Mouse (Mus musculus) ES-E14 (cell line): ENCODE data around the gene Stxbp6. TPM values are rescaled to one million over a fixed set of nuclear protein-coding genes. Genes with fewer than 3 reads are reported as not detected.

Experiments
- DNase-seq: peaks from one replicate; pipeline ENCODE4 v3.0.0-alpha.2; 2013; ENCODE audit warnings: low read depth, low spot score
- H3K27ac ChIP-seq: 2 replicates; pipeline ENCODE4 v1.5.1; 2012; ENCODE audit warnings: low read depth, mild to moderate bottlenecking, low read length, moderate library complexity, mixed read lengths; ENCODE audit not compliant: poor library complexity, insufficient read depth, severe bottlenecking
- H3K36me3 ChIP-seq: 2 replicates; pipeline ENCODE4 v1.6.1; 2012; ENCODE audit warnings: mild to moderate bottlenecking, low read length, moderate library complexity, mixed read lengths; ENCODE audit not compliant: control insufficient read depth, poor library complexity, insufficient read depth, severe bottlenecking
- H3K4me1 ChIP-seq, 2 experiments: fragments of 150-350 bp in 1 of 2; sonication (generic) in 1 of 2; 2 replicates each; pipeline ENCODE4 v1.6.1; 2012; ENCODE audit warnings: low read length in 2 of 2, mild to moderate bottlenecking in 1 of 2, mixed read lengths in 1 of 2; ENCODE audit not compliant: control insufficient read depth in 2 of 2, insufficient read depth in 2 of 2, poor library complexity in 1 of 2
- H3K4me3 ChIP-seq, 2 experiments: fragments of 150-350 bp in 1 of 2; sonication (generic) in 1 of 2; 2 replicates each; pipeline ENCODE4 v1.5.1; 2012; ENCODE audit warnings: low read length in 2 of 2, low read depth in 1 of 2, mild to moderate bottlenecking in 1 of 2, mixed read lengths in 1 of 2; ENCODE audit not compliant: insufficient read depth in 1 of 2, poor library complexity in 1 of 2, severe bottlenecking in 1 of 2
- H3K9ac ChIP-seq: 2 replicates; pipeline ENCODE4 v1.6.1; 2012; ENCODE audit warnings: low read depth, mild to moderate bottlenecking, low read length, mixed read lengths; ENCODE audit not compliant: poor library complexity, insufficient read depth, severe bottlenecking
- H3K9me3 ChIP-seq: fragments of 150-350 bp; sonication (generic); 2 replicates; pipeline ENCODE4 v1.6.1; 2012; ENCODE audit warnings: low read depth, mild to moderate bottlenecking, low read length; ENCODE audit not compliant: control insufficient read depth, insufficient read depth
- CHD2 ChIP-seq: IDR thresholded peaks from 2 replicates; pipeline ENCODE4 v1.6.1; 2014; ENCODE audit warnings: mild to moderate bottlenecking, low read depth, low read length, inconsistent platforms
- HCFC1 ChIP-seq: IDR thresholded peaks from 2 replicates; pipeline ENCODE4 v1.6.1; 2012; ENCODE audit warnings: low read length, inconsistent platforms, borderline replicate concordance; ENCODE audit not compliant: insufficient read depth
- MAFK ChIP-seq: IDR thresholded peaks from 2 replicates; pipeline ENCODE4 v1.6.1; 2014; ENCODE audit warnings: mild to moderate bottlenecking, low read depth, low read length, inconsistent platforms; ENCODE audit not compliant: insufficient read depth
- ZC3H11A ChIP-seq: IDR thresholded peaks from 2 replicates; pipeline ENCODE4 v1.6.1; 2012; ENCODE audit warnings: low read depth, mild to moderate bottlenecking, inconsistent platforms, low read length, borderline replicate concordance
- ZNF384 ChIP-seq: IDR thresholded peaks from 2 replicates; pipeline ENCODE4 v1.6.1; 2012; ENCODE audit warnings: low read depth, low read length, inconsistent platforms
- in situ Hi-C, 2 experiments: fragments of 600-800 bp; cut with MboI; formaldehyde crosslinking; loops; one replicate each; pipeline ENCODE4 v1.15.1; 2025; ENCODE audit warnings: low sequenced_read_pairs in 2 of 2, inconsistent platforms in 1 of 2; ENCODE audit not compliant: unreplicated experiment in 2 of 2
- total RNA-seq: library from RNA; depleted of rRNA; stranded (reverse); fragments of 300-350 nt; gene quantifications from 2 replicates; pipeline ENCODE4 v1.2.3, GENCODE M21; 2012

The Stxbp6 gene
- total RNA-seq, 1 experiment = 0.76 TPM

DNA sequence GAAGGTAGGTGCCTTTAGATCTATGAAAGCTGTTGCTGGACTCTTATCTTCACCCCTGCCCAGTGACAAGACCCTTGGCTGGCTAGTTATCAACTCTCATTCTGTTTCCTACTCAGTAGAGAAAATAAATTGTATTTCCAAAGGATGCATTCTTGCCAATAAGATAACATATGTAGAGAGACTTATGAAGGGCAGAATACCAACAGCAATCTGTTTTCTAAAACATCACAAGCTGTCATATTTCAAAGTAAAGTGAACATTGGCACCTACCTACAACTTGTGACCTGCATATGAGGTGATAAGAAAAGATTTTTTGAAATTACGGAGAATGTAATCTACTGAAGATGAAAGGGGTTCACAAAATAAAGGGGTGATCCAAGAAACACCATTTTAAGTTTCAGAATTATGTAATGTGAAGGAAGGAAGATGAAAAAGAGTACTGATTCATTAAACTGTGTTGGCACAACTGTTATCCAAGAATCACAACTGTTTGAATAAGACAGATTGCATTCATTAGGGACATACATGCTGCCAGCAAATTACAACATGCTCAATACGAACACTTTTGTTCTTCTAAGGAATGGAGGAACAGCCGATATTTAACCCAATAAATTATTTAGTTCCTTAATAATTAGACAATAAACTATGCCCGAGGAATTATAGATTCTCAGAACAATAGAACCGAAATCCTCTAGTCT lies 175.2 kb downstream of the Stxbp6 start:
- DNase-seq = no peak
- no peaks in the 10 kb centered on the region for H3K36me3 ChIP-seq
- no peak for TF ChIP-seq CHD2
- no peak for TF ChIP-seq MAFK

DNA sequence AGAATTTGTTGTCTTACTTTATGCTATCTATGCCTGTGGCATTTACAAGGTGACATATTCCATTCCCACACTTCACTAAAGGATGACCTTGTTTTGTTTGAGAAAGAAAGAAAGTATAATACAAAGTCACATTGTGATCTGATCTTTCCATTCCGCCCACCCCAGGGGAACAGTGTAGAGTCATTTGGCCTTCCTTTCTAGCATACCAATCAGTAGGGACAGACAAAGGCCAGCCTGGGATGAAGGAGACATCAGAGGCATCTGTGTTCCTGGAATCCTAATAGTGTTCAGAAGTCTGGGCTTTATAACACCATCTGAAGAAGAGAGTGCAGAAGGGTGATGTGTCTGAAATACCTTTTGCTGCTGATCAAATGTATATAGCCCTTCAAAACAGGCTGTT lies 178.0 kb downstream of the Stxbp6 start:
- H3K4me1 ChIP-seq = no peaks in the 10 kb centered on the region
- no peak overlapping the region for H3K4me3 ChIP-seq
- H3K27ac ChIP-seq = no peak overlapping the region
- TF ChIP-seq HCFC1 = no peak
- no peak for TF ChIP-seq MAFK
- TF ChIP-seq CHD2 = no peak
- no peak for TF ChIP-seq ZNF384
- TF ChIP-seq ZC3H11A = no peak
- H3K9ac ChIP-seq = no peak overlapping the region
- in situ Hi-C loops = no loop called here
- no peaks in the 10 kb centered on the region for H3K9me3 ChIP-seq
- DNase-seq = no peak
- H3K36me3 ChIP-seq = no peaks in the 10 kb centered on the region

More for the DNA sequence above, 175.2 kb downstream of the Stxbp6 start:
- in situ Hi-C loops = no loop called here
- Histone ChIP-seq H3K9me3 (no peaks in the 10 kb centered on the region), H3K4me3 (no peak overlapping the region), H3K4me1 (no peaks in the 10 kb centered on the region), H3K27ac (no peak overlapping the region), H3K9ac (no peak overlapping the region)

GRCm38 (mm10) chr12:44889677-44890393 lies 184.7 kb downstream of the Stxbp6 start:
- TF ChIP-seq CHD2 (no peak), HCFC1 (no peak), ZC3H11A (no peak), ZNF384 (no peak), MAFK (no peak)
- Histone ChIP-seq H3K9ac (no peak overlapping the region), H3K9me3 (no peaks in the 10 kb centered on the region), H3K4me3 (no peak overlapping the region), H3K4me1 (no peaks in the 10 kb centered on the region), H3K27ac (no peak overlapping the region), H3K36me3 (no peaks in the 10 kb centered on the region)
- no peak for DNase-seq
- in situ Hi-C loops = no loop called here

DNA sequence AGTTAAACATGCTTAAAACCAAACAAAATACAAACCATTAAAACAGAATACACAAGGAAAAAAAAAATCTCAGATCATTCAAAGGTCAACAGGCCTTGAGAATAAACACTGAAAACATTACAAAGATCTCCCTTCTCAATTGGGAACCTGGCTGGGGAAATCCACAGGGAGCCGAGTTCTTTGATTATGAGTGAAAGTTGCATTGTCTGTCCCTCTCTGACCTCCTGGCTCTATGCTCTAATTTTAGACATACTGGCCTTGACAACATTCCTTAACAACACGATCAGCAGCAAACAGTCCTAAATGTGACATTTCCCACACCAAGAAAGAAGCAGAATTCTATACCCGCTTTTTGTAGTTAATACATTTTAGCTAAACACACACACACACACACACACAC lies 187.7 kb downstream of the Stxbp6 start:
- Histone ChIP-seq H3K4me3 (no peak overlapping the region), H3K4me1 (no peaks in the 10 kb centered on the region), H3K9ac (no peak overlapping the region), H3K9me3 (no peaks in the 10 kb centered on the region), H3K36me3 (no peaks in the 10 kb centered on the region), H3K27ac (no peak overlapping the region)
- DNase-seq = no peak
- TF ChIP-seq ZNF384 = no peak
- no peak for TF ChIP-seq HCFC1
- TF ChIP-seq CHD2 = no peak
- no peak for TF ChIP-seq ZC3H11A
- no peak for TF ChIP-seq MAFK
- in situ Hi-C loops = no loop called here
